Mouse (Mus musculus) midbrain, embryonic 14.5 days (tissue): ENCODE measurements around the gene Fbxl18. TPM values are rescaled to one million over a fixed set of nuclear protein-coding genes. Genes with fewer than 3 reads are reported as not detected.
A peak's percentile ranks its signal among the peaks of the same experiment; 100 is the strongest.

Experiments used
- ATAC-seq: fragments of 200-750 bp; cut with Nextera tagmentation; 2 replicates; pipeline ENCODE4 v1.8.0; 2017; ENCODE audit warnings: moderate number of reproducible peaks, moderate library complexity; ENCODE audit not compliant: low FRiP score, low TSS enrichment
- DNase-seq: peaks from one replicate; pipeline ENCODE4 v3.0.0-alpha.2; 2015
- H3K27ac ChIP-seq: fragments of 300-500 bp; sonication (generic); replicated peaks from 2 replicates; pipeline ENCODE4 v1.5.1; 2014; ENCODE audit warnings: mild to moderate bottlenecking, low read depth, low read length, moderate library complexity
- H3K27me3 ChIP-seq: fragments of 300-500 bp; sonication (generic); 2 replicates; pipeline ENCODE4 v1.6.1; 2014; ENCODE audit warnings: low read length, control low read depth, mixed read lengths; ENCODE audit not compliant: control insufficient read depth, insufficient read depth
- H3K36me3 ChIP-seq: fragments of 300-500 bp; sonication (generic); 2 replicates; pipeline ENCODE4 v1.6.1; 2014; ENCODE audit warnings: low read length, control low read depth; ENCODE audit not compliant: control insufficient read depth, insufficient read depth
- H3K4me1 ChIP-seq: fragments of 300-500 bp; sonication (generic); 2 replicates; pipeline ENCODE4 v1.6.1; 2014; ENCODE audit warnings: mild to moderate bottlenecking, antibody characterized with exemption, low read length, control low read depth; ENCODE audit not compliant: control insufficient read depth, insufficient read depth
- H3K4me2 ChIP-seq: fragments of 300-500 bp; sonication (generic); 2 replicates; pipeline ENCODE4 v1.6.1; 2014; ENCODE audit warnings: mild to moderate bottlenecking, low read length, moderate library complexity
- H3K4me3 ChIP-seq: fragments of 300-500 bp; sonication (generic); replicated peaks from 2 replicates; pipeline ENCODE4 v1.5.1; 2014; ENCODE audit warnings: low read depth, low read length
- H3K9ac ChIP-seq: fragments of 300-500 bp; sonication (generic); replicated peaks from 2 replicates; pipeline ENCODE4 v1.6.1; 2014; ENCODE audit warnings: mild to moderate bottlenecking, low read length, moderate library complexity
- H3K9me3 ChIP-seq: fragments of 300-500 bp; sonication (generic); 2 replicates; pipeline ENCODE4 v1.6.1; 2016; ENCODE audit warnings: low read length, control low read depth, mixed read lengths; ENCODE audit not compliant: control insufficient read depth
- WGBS: fragments of 180-500 bp; shearing (Covaris S2); extraction: QIAGEN DNeasy Blood & Tissue Kit; methylation state at CpG from one replicate; pipeline ENCODE4 v1.1.7; 2014; 5-methylcytosine and 5-hydroxymethylcytosine counted together
- polyA plus RNA-seq: library from polyadenylated mRNA; unstranded; fragments of >200 nt; fragmentation: Nextera tagmentation; extraction: Ambion mirVana; gene quantifications from 2 replicates; pipeline ENCODE4 v1.2.1, GENCODE M21; 2014

Fbxl18 gene
- polyA plus RNA-seq, 1 experiment from 2014 or later = 28.8 TPM

- Histone ChIP-seq H3K27me3 (no peaks in the 10 kb centered on the region), H3K9me3 (peaks cover under 1% of the 10 kb centered on the region; the same call in 1 of the 2 replicates), H3K9ac (no peak overlapping the region), H3K27ac (no peak overlapping the region), H3K4me1 (no peaks in the 10 kb centered on the region), H3K4me3 (no peak overlapping the region), H3K4me2 (no peak overlapping the region), H3K36me3 (no peaks in the 10 kb centered on the region)
- no peak for ATAC-seq
- no peak for DNase-seq
- WGBS = 73% methylated on average over 6 of the region's 6 CpGs
Observed at GRCm38 (mm10) chr5:142836891-142837290, 58.3 kb downstream of the Fbxl18 start.

DNA sequence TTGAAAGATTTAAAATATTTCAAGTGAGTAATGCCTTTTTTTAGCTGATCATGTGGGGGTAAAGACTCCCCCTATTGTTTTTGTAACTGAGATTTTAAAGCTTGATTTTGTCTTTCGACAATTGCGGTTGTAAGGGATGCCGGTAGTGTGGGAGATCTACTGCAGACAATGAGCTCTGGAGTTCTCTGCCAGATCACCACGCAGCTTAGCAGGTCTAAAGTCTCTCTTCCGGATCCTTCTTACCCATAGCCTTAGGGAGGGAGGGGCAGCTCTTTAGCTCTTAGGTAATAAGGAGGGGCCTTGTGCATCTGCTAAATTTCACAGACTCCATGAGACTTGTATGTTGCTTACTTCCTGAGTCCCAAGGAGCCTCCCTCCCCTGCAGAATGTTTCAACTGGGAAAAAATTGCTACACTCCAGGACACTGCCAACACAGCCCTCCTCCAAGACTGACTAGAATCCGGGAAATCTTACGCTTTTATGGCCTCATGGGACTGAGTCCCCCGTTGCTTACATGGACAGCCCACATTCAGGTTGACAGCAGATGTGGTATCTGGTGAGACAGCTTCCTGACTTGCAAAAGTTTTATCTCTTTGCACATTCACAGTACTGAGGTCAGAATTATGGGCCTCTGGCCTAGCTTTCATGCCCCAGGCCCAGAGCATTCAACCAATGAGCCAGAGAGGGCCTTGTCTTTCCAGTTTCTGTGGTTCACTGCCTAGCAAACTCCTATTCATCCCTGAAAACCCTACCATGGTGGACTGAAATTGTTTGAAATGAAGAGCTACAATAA, 61.4 kb downstream of the Fbxl18 start:
- ATAC-seq = no peak
- 88% methylated on average over 8 of the region's 8 CpGs for WGBS

DNA sequence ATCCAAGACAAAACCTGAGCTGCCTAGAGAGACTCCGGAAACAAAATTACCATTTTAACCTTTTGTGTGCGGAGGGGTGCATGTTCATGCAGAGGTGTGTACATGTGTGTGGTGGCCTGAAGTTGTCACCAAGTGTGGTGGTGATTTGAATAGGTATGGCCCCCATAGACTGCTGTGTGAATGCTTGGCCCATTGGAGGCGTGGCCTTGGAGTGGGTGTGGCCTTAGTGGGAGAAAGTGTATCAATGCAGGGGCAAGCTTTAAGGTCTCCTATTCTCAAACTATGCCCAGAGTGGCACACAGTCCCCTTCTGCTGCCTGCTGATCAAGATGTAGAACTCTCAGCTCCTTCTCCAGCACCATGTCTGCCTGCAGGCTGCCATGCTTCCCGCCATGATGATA, 69.1 kb downstream of the Fbxl18 start:
- Histone ChIP-seq H3K36me3 (no peaks in the 10 kb centered on the region), H3K4me2 (no peak overlapping the region), H3K27me3 (no peaks in the 10 kb centered on the region), H3K9ac (no peak overlapping the region), H3K27ac (no peak overlapping the region), H3K9me3 (no peaks in the 10 kb centered on the region), H3K4me1 (peaks cover 30% of the 10 kb centered on the region), H3K4me3 (no peak overlapping the region)
- ATAC-seq (no peak), DNase-seq (no peak)
- WGBS = 81% methylated on average over 4 of the region's 4 CpGs

More for the DNA sequence above, 61.4 kb downstream of the Fbxl18 start:
- H3K4me1 ChIP-seq = no peaks in the 10 kb centered on the region
- no peak for DNase-seq
- no peak overlapping the region for H3K27ac ChIP-seq
- no peak overlapping the region for H3K9ac ChIP-seq
- no peaks in the 10 kb centered on the region for H3K36me3 ChIP-seq
- H3K9me3 ChIP-seq = peaks cover 4% of the 10 kb centered on the region
- no peaks in the 10 kb centered on the region for H3K27me3 ChIP-seq
- no peak overlapping the region for H3K4me3 ChIP-seq
- no peak overlapping the region for H3K4me2 ChIP-seq

- Histone ChIP-seq H3K4me3 (no peak overlapping the region), H3K4me1 (peaks cover 30% of the 10 kb centered on the region), H3K9ac (no peak overlapping the region), H3K36me3 (no peaks in the 10 kb centered on the region), H3K9me3 (no peaks in the 10 kb centered on the region), H3K27ac (0 out of 2 replicates have a peak overlapping the region, but pooled peaks have one; percentile 26), H3K27me3 (no peaks in the 10 kb centered on the region), H3K4me2 (no peak overlapping the region)
- no peak for ATAC-seq
- DNase-seq = no peak
- 76% methylated on average over 5 of the region's 5 CpGs for WGBS
Observed at GRCm38 (mm10) chr5:142825665-142826064, 69.6 kb downstream of the Fbxl18 start.

DNA sequence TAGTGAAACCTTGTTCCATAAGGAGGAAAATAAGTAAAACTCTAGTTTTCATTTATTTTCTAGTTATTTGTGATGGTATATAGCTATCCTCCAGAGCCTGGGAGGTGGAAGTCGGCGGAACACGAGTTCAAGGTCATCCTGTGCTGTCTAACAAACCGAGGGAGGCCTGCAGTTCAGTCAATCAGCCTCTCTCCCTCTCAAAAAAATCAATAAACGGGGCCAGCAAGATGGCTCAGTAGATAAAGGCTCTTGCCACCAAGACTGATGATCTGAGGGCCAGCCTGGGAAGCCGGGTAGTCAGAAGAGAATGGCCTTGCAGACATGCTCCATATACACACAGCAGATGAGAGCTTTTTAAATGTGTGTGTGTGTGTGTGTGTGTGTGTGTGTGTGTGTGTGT, 71.1 kb downstream of the Fbxl18 start:
- no peaks in the 10 kb centered on the region for H3K27me3 ChIP-seq
- peak overlapping the region; percentile 99 for H3K27ac ChIP-seq
- H3K9me3 ChIP-seq = no peaks in the 10 kb centered on the region
- 20% methylated on average over 6 of the region's 6 CpGs for WGBS
- ATAC-seq = no peak
- no peaks in the 10 kb centered on the region for H3K36me3 ChIP-seq
- peak overlapping the region; percentile 100 for H3K4me2 ChIP-seq
- H3K4me3 ChIP-seq = peak overlapping the region; percentile 98
- H3K4me1 ChIP-seq = peaks cover 30% of the 10 kb centered on the region
- peak overlapping the region; percentile 95; the same call in 1 of the 2 replicates for H3K9ac ChIP-seq
- DNase-seq = no peak

GRCm38 (mm10) chr5:142823096-142824062, 71.8 kb downstream of the Fbxl18 start:
- Histone ChIP-seq H3K4me1 (peaks cover 30% of the 10 kb centered on the region), H3K9ac (peak overlapping the region; percentile 95), H3K36me3 (no peaks in the 10 kb centered on the region), H3K4me2 (peak overlapping the region; percentile 100), H3K27me3 (no peaks in the 10 kb centered on the region), H3K27ac (peak overlapping the region; percentile 99), H3K4me3 (peak overlapping the region; percentile 98), H3K9me3 (no peaks in the 10 kb centered on the region)
- peak; percentile 40; the same call in 1 of the 2 replicates for ATAC-seq
- DNase-seq = peak; percentile 85
- 5% methylated on average over 30 of the region's 31 CpGs for WGBS

GRCm38 (mm10) chr5:142822286-142823095, 72.7 kb downstream of the Fbxl18 start:
- Histone ChIP-seq H3K27me3 (no peaks in the 10 kb centered on the region), H3K36me3 (no peaks in the 10 kb centered on the region), H3K9ac (peak overlapping the region; percentile 95), H3K4me3 (peak overlapping the region; percentile 98), H3K27ac (peak overlapping the region; percentile 99), H3K9me3 (no peaks in the 10 kb centered on the region), H3K4me2 (peak overlapping the region; percentile 100), H3K4me1 (peaks cover 30% of the 10 kb centered on the region)
- under 1% methylated on average over 35 of the region's 36 CpGs for WGBS
- no peak for ATAC-seq
- peak; percentile 75 for DNase-seq

DNA sequence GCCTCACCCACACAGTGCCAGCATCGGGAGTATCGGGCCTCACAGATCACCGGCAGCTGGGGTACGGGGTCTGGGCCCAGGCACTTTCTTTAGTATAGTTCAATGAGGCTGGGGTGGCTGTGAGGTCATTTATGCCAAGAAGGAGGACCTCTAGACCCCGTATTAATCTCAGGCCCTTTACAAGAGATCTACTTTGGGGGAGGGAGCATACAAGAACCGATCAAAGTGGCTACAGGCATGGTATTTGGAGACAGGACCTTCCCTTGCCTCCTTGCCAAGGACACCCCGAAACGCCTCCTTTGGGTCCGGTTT, 73.3 kb downstream of the Fbxl18 start:
- Histone ChIP-seq H3K4me3 (peak overlapping the region; percentile 98), H3K36me3 (no peaks in the 10 kb centered on the region), H3K27me3 (no peaks in the 10 kb centered on the region), H3K4me1 (peaks cover 30% of the 10 kb centered on the region), H3K9me3 (no peaks in the 10 kb centered on the region), H3K9ac (peak overlapping the region; percentile 95), H3K4me2 (peak overlapping the region; percentile 100), H3K27ac (peak overlapping the region; percentile 99)
- DNase-seq (no peak), ATAC-seq (no peak)
- WGBS = under 1% methylated on average over 9 of the region's 9 CpGs
